Mouse (Mus musculus) kidney, adult 11 months (tissue): Measurements from ENCODE around the gene Ank2.

ENCODE experiments used
- DNase-seq: peaks from one replicate; pipeline ENCODE4 v3.0.0; 2022

Ank2 gene

GRCm38 (mm10) chr3:127280376-127280775, 218.8 kb downstream of the Ank2 start:
- DNase-seq = no peak

- DNase-seq = no peak
Observed at GRCm38 (mm10) chr3:127275953-127276352, 223.2 kb downstream of the Ank2 start.

- no peak for DNase-seq
Observed at GRCm38 (mm10) chr3:127272801-127273200, 226.3 kb downstream of the Ank2 start.

GRCm38 (mm10) chr3:127269616-127270015, 229.5 kb downstream of the Ank2 start:
- DNase-seq = no peak

GRCm38 (mm10) chr3:127267846-127268245, 231.3 kb downstream of the Ank2 start:
- no peak for DNase-seq

GRCm38 (mm10) chr3:127265732-127266131, 233.4 kb downstream of the Ank2 start:
- DNase-seq = no peak

GRCm38 (mm10) chr3:127265182-127265581, 234.0 kb downstream of the Ank2 start:
- no peak for DNase-seq

- DNase-seq = no peak
Observed at GRCm38 (mm10) chr3:127260786-127261166, 238.4 kb downstream of the Ank2 start.

- no peak for DNase-seq
Observed at GRCm38 (mm10) chr3:127260007-127260785, 239.0 kb downstream of the Ank2 start.

GRCm38 (mm10) chr3:127258466-127259075, 240.6 kb downstream of the Ank2 start:
- DNase-seq = no peak

- DNase-seq = no peak
Observed at GRCm38 (mm10) chr3:127257969-127258368, 241.2 kb downstream of the Ank2 start.

GRCm38 (mm10) chr3:127257279-127257925, 241.7 kb downstream of the Ank2 start:
- peak; percentile 36 for DNase-seq

- no peak for DNase-seq
Observed at GRCm38 (mm10) chr3:127256681-127257080, 242.5 kb downstream of the Ank2 start.

GRCm38 (mm10) chr3:127250930-127251329, 248.2 kb downstream of the Ank2 start:
- no peak for DNase-seq

GRCm38 (mm10) chr3:127248611-127249010, 250.5 kb downstream of the Ank2 start:
- no peak for DNase-seq

GRCm38 (mm10) chr3:127246989-127247708, 252.0 kb downstream of the Ank2 start:
- DNase-seq = no peak

GRCm38 (mm10) chr3:127243928-127244642, 255.1 kb downstream of the Ank2 start:
- DNase-seq = no peak

GRCm38 (mm10) chr3:127242234-127242810, 256.8 kb downstream of the Ank2 start:
- no peak for DNase-seq

- no peak for DNase-seq
Observed at GRCm38 (mm10) chr3:127235271-127235670, 263.9 kb downstream of the Ank2 start.

- DNase-seq = peak; percentile 16
Observed at GRCm38 (mm10) chr3:127225799-127226730, 273.1 kb downstream of the Ank2 start.

GRCm38 (mm10) chr3:127225167-127225798, 273.9 kb downstream of the Ank2 start:
- DNase-seq = no peak
